Mouse (Mus musculus): ENCODE results near the gene Abcb9. TPM values are rescaled to one million over a fixed set of nuclear protein-coding genes. Genes with fewer than 3 reads are reported as not detected.

Gene Abcb9
- polyA plus RNA-seq, 1 experiment from 2014 or later = 4.0 TPM

- H3K9me3 ChIP-seq (ENCODE audit: control insufficient read depth) = no peaks in the 10 kb centered on the region
- TF ChIP-seq CTCF (IDR thresholded peaks at IDR 0.05; ENCODE audit: low read depth) = no peak
- H3K27ac ChIP-seq (ENCODE audit: low read depth, low read length) = no peak overlapping the region; the same call in 1 of the 2 replicates
- no peaks in the 10 kb centered on the region for H3K27me3 ChIP-seq (replicated peaks; ENCODE audit: control insufficient read depth, insufficient read depth, low read length)
- H3K4me1 ChIP-seq (replicated peaks; ENCODE audit: control insufficient read depth, insufficient read depth, low read length) = peaks cover 5% of the 10 kb centered on the region; the same call in 1 of the 2 replicates
- H3K36me3 ChIP-seq (ENCODE audit: control insufficient read depth, insufficient read depth) = peaks cover 9% of the 10 kb centered on the region; the same call in 1 of the 2 replicates
- no peak overlapping the region for H3K9ac ChIP-seq (ENCODE audit: low read depth, low read length)
- H3K4me2 ChIP-seq (replicated peaks; ENCODE audit: low read depth) = no peak overlapping the region
- H3K4me3 ChIP-seq (ENCODE audit: low read depth, low read length) = no peak overlapping the region
- WGBS = 79% methylated on average over 9 of the region's 9 CpGs
- no peak for ATAC-seq
These were observed 70.5 kb downstream of the Abcb9 start for GRCm38 (mm10) chr5:124025146-124025545.

GRCm38 (mm10) chr5:124024677-124025076, 70.9 kb downstream of the Abcb9 start:
- Histone ChIP-seq H3K27ac (ENCODE audit: low read depth, low read length) (no peak overlapping the region), H3K9me3 (ENCODE audit: control insufficient read depth) (no peaks in the 10 kb centered on the region), H3K4me2 (replicated peaks; ENCODE audit: low read depth) (no peak overlapping the region), H3K36me3 (ENCODE audit: control insufficient read depth, insufficient read depth) (peaks cover 9% of the 10 kb centered on the region; the same call in 1 of the 2 replicates), H3K4me3 (ENCODE audit: low read depth, low read length) (no peak overlapping the region), H3K4me1 (replicated peaks; ENCODE audit: control insufficient read depth, insufficient read depth, low read length) (peaks cover 5% of the 10 kb centered on the region; the same call in 1 of the 2 replicates), H3K9ac (ENCODE audit: low read depth, low read length) (no peak overlapping the region), H3K27me3 (replicated peaks; ENCODE audit: control insufficient read depth, insufficient read depth, low read length) (no peaks in the 10 kb centered on the region)
- no peak for TF ChIP-seq CTCF (IDR thresholded peaks at IDR 0.05; ENCODE audit: low read depth)
- 84% methylated on average over 6 of the region's 6 CpGs for WGBS
- ATAC-seq = no peak

- no peak overlapping the region for H3K9ac ChIP-seq (ENCODE audit: low read depth, low read length)
- WGBS = 77% methylated on average over 7 of the region's 7 CpGs
- H3K9me3 ChIP-seq (ENCODE audit: control insufficient read depth) = no peaks in the 10 kb centered on the region
- H3K27me3 ChIP-seq (replicated peaks; ENCODE audit: control insufficient read depth, insufficient read depth, low read length) = no peaks in the 10 kb centered on the region
- no peak for ATAC-seq
- H3K4me3 ChIP-seq (ENCODE audit: low read depth, low read length) = no peak overlapping the region
- peaks cover 9% of the 10 kb centered on the region; the same call in 1 of the 2 replicates for H3K36me3 ChIP-seq (ENCODE audit: control insufficient read depth, insufficient read depth)
- no peak overlapping the region for H3K4me2 ChIP-seq (replicated peaks; ENCODE audit: low read depth)
- TF ChIP-seq CTCF (IDR thresholded peaks at IDR 0.05; ENCODE audit: low read depth) = no peak
- H3K27ac ChIP-seq (ENCODE audit: low read depth, low read length) = no peak overlapping the region
- H3K4me1 ChIP-seq (replicated peaks; ENCODE audit: control insufficient read depth, insufficient read depth, low read length) = no peaks in the 10 kb centered on the region
These were observed 73.2 kb downstream of the Abcb9 start for GRCm38 (mm10) chr5:124022365-124022764.

- 90% methylated on average over 11 of the region's 11 CpGs for WGBS
- Histone ChIP-seq H3K27ac (ENCODE audit: low read depth, low read length) (no peak overlapping the region), H3K27me3 (replicated peaks; ENCODE audit: control insufficient read depth, insufficient read depth, low read length) (no peaks in the 10 kb centered on the region), H3K4me3 (ENCODE audit: low read depth, low read length) (no peak overlapping the region), H3K9ac (ENCODE audit: low read depth, low read length) (no peak overlapping the region), H3K9me3 (ENCODE audit: control insufficient read depth) (no peaks in the 10 kb centered on the region), H3K4me2 (replicated peaks; ENCODE audit: low read depth) (no peak overlapping the region), H3K36me3 (ENCODE audit: control insufficient read depth, insufficient read depth) (peaks cover 9% of the 10 kb centered on the region; the same call in 1 of the 2 replicates), H3K4me1 (replicated peaks; ENCODE audit: control insufficient read depth, insufficient read depth, low read length) (no peaks in the 10 kb centered on the region)
- no peak for TF ChIP-seq CTCF (IDR thresholded peaks at IDR 0.05; ENCODE audit: low read depth)
- no peak for ATAC-seq
These were observed 73.9 kb downstream of the Abcb9 start for GRCm38 (mm10) chr5:124021701-124022100.

GRCm38 (mm10) chr5:124021148-124021547, 74.5 kb downstream of the Abcb9 start:
- 73% methylated on average over 11 of the region's 11 CpGs for WGBS
- ATAC-seq = no peak
- Histone ChIP-seq H3K9me3 (ENCODE audit: control insufficient read depth) (no peaks in the 10 kb centered on the region), H3K4me1 (replicated peaks; ENCODE audit: control insufficient read depth, insufficient read depth, low read length) (no peaks in the 10 kb centered on the region), H3K36me3 (ENCODE audit: control insufficient read depth, insufficient read depth) (peaks cover 5% of the 10 kb centered on the region; the same call in 1 of the 2 replicates), H3K4me3 (ENCODE audit: low read depth, low read length) (no peak overlapping the region), H3K27ac (ENCODE audit: low read depth, low read length) (no peak overlapping the region), H3K9ac (ENCODE audit: low read depth, low read length) (no peak overlapping the region), H3K4me2 (replicated peaks; ENCODE audit: low read depth) (no peak overlapping the region), H3K27me3 (replicated peaks; ENCODE audit: control insufficient read depth, insufficient read depth, low read length) (no peaks in the 10 kb centered on the region)
- no peak for TF ChIP-seq CTCF (IDR thresholded peaks at IDR 0.05; ENCODE audit: low read depth)

GRCm38 (mm10) chr5:124019348-124020216, 76.0 kb downstream of the Abcb9 start:
- H3K9ac ChIP-seq (ENCODE audit: low read depth, low read length) = no peak overlapping the region
- H3K36me3 ChIP-seq (ENCODE audit: control insufficient read depth, insufficient read depth) = no peaks in the 10 kb centered on the region
- no peaks in the 10 kb centered on the region for H3K27me3 ChIP-seq (replicated peaks; ENCODE audit: control insufficient read depth, insufficient read depth, low read length)
- no peak overlapping the region for H3K4me3 ChIP-seq (ENCODE audit: low read depth, low read length)
- H3K4me2 ChIP-seq (replicated peaks; ENCODE audit: low read depth) = no peak overlapping the region
- WGBS = 55% methylated on average over 12 of the region's 12 CpGs
- no peak for TF ChIP-seq CTCF (IDR thresholded peaks at IDR 0.05; ENCODE audit: low read depth)
- ATAC-seq = no peak
- H3K4me1 ChIP-seq (replicated peaks; ENCODE audit: control insufficient read depth, insufficient read depth, low read length) = no peaks in the 10 kb centered on the region
- H3K27ac ChIP-seq (ENCODE audit: low read depth, low read length) = no peak overlapping the region
- H3K9me3 ChIP-seq (ENCODE audit: control insufficient read depth) = no peaks in the 10 kb centered on the region

All from intestine, postnatal 0 days (tissue).